Mouse (Mus musculus) embryonic facial prominence, embryonic 13.5 days (tissue): ENCODE measurements around the gene BC061237. TPM values are rescaled to one million over a fixed set of nuclear protein-coding genes. Genes with fewer than 3 reads are reported as not detected.
"Not testable (repeated sequence)": the region's sequence is repeated elsewhere in the genome, so short reads cannot be mapped to it uniquely, and the experiment has no call there.

ENCODE experiments used
- ATAC-seq: fragments of 200-750 bp; cut with Nextera tagmentation; 2 replicates; pipeline ENCODE4 v1.8.0; 2017; ENCODE audit warnings: low read depth; ENCODE audit not compliant: insufficient number of reproducible peaks, insufficient read depth, low FRiP score, low TSS enrichment
- H3K27ac ChIP-seq: fragments of 300-500 bp; sonication (generic); 2 replicates; pipeline ENCODE4 v1.5.1; 2015; ENCODE audit warnings: moderate library complexity, mild to moderate bottlenecking, inconsistent platforms
- H3K27me3 ChIP-seq: fragments of 300-500 bp; sonication (generic); 2 replicates; pipeline ENCODE4 v1.6.1; 2015; ENCODE audit warnings: mild to moderate bottlenecking, inconsistent platforms
- H3K36me3 ChIP-seq: fragments of 300-500 bp; sonication (generic); 2 replicates; pipeline ENCODE4 v1.6.1; 2015; ENCODE audit warnings: mild to moderate bottlenecking, inconsistent platforms
- H3K4me1 ChIP-seq: fragments of 300-500 bp; sonication (generic); 2 replicates; pipeline ENCODE4 v1.6.1; 2015; ENCODE audit warnings: inconsistent platforms
- H3K4me2 ChIP-seq: fragments of 300-500 bp; sonication (generic); 2 replicates; pipeline ENCODE4 v1.6.1; 2015; ENCODE audit warnings: moderate library complexity, mild to moderate bottlenecking, inconsistent platforms
- H3K4me3 ChIP-seq: fragments of 300-500 bp; sonication (generic); 2 replicates; pipeline ENCODE4 v1.5.1; 2015; ENCODE audit warnings: mild to moderate bottlenecking, inconsistent platforms
- H3K9ac ChIP-seq: fragments of 300-500 bp; sonication (generic); 2 replicates; pipeline ENCODE4 v1.6.1; 2015; ENCODE audit warnings: mild to moderate bottlenecking, inconsistent platforms
- H3K9me3 ChIP-seq: fragments of 300-500 bp; sonication (generic); 2 replicates; pipeline ENCODE4 v1.6.1; 2016; ENCODE audit warnings: inconsistent platforms
- WGBS: fragments of 180-500 bp; shearing (Covaris S2); methylation state at CpG from one replicate; pipeline ENCODE4 v1.1.7; 2015; ENCODE audit warnings: mixed read lengths; 5-methylcytosine and 5-hydroxymethylcytosine counted together
- polyA plus RNA-seq: library from polyadenylated mRNA; unstranded; fragments of >200 nt; fragmentation: Nextera tagmentation; extraction: Ambion mirVana; gene quantifications from 2 replicates; pipeline ENCODE4 v1.2.1, GENCODE M21; 2015

Gene BC061237
- not detected in 2 replicates for polyA plus RNA-seq

GRCm38 (mm10) chr14:44492163-44492562, at the start of gene BC061237:
Gene BC061237 (plus strand): TSS chr14:44492463.
- WGBS: 100% methylated on average over 1 of the region's 1 CpGs
- not testable (repeated sequence) for H3K9me3 ChIP-seq

GRCm38 (mm10) chr14:44517976-44518375, 25.7 kb downstream of the BC061237 start, which contains the start of gene Gm17093:
Gene Gm17093 (plus strand): TSS chr14:44518276.
- H3K27me3 ChIP-seq, H3K4me3 ChIP-seq, H3K9ac ChIP-seq, H3K27ac ChIP-seq, ATAC-seq, H3K36me3 ChIP-seq, H3K9me3 ChIP-seq, H3K4me1 ChIP-seq, H3K4me2 ChIP-seq: not testable (repeated sequence)
- 81% methylated on average over 5 of the region's 5 CpGs for WGBS

More at GRCm38 (mm10) chr14:44492163-44492562, at the start of gene BC061237:
- not testable (repeated sequence) for H3K36me3 ChIP-seq, H3K27ac ChIP-seq, H3K4me2 ChIP-seq, ATAC-seq, H3K4me3 ChIP-seq, H3K27me3 ChIP-seq, H3K9ac ChIP-seq, H3K4me1 ChIP-seq

GRCm38 (mm10) chr14:44547961-44548360, 55.7 kb downstream of the BC061237 start:
- H3K27me3 ChIP-seq, H3K27ac ChIP-seq, H3K9me3 ChIP-seq, H3K36me3 ChIP-seq, H3K4me3 ChIP-seq, H3K9ac ChIP-seq, H3K4me1 ChIP-seq, ATAC-seq, H3K4me2 ChIP-seq: not testable (repeated sequence)
- 77% methylated on average over 5 of the region's 5 CpGs for WGBS

Other genes with a start within 250 kb of the BC061237 start
- gene Gm8220, start 206.9 kb upstream of the BC061237 start, polyA plus RNA-seq: not detected in 2 replicates
- not detected in 2 replicates for gene Gm5930, start 153.9 kb upstream of the BC061237 start, polyA plus RNA-seq
- gene Gm8229, start 127.1 kb upstream of the BC061237 start, polyA plus RNA-seq: not detected in 2 replicates
- gene Gm3371, start 81.8 kb upstream of the BC061237 start, polyA plus RNA-seq: not detected in 2 replicates
- not detected in 2 replicates for gene Gm8232, start 58.8 kb upstream of the BC061237 start, polyA plus RNA-seq
- not detected in 2 replicates for gene Gm17093, start 25.8 kb downstream of the BC061237 start, polyA plus RNA-seq
- not detected in 2 replicates for gene Gm8247, start 90.7 kb downstream of the BC061237 start, polyA plus RNA-seq
- gene Gm5624, start 135.5 kb downstream of the BC061237 start, polyA plus RNA-seq: not detected in 2 replicates
- not detected in 2 replicates for gene Gm8257, start 214.0 kb downstream of the BC061237 start, polyA plus RNA-seq